Mouse (Mus musculus) erythroblast, embryonic 14.5 days (primary cell): ENCODE data around the gene Anxa6.

ENCODE experiments used
- GATA1 ChIP-seq: IDR thresholded peaks from 2 replicates; pipeline ENCODE4 v1.6.1; 2012; ENCODE audit warnings: low read length, inconsistent platforms, mixed read lengths
- TAL1 ChIP-seq: IDR thresholded peaks from 3 replicates; pipeline ENCODE4 v1.6.1; 2012; ENCODE audit warnings: low read length, inconsistent platforms, mixed read lengths

DNA sequence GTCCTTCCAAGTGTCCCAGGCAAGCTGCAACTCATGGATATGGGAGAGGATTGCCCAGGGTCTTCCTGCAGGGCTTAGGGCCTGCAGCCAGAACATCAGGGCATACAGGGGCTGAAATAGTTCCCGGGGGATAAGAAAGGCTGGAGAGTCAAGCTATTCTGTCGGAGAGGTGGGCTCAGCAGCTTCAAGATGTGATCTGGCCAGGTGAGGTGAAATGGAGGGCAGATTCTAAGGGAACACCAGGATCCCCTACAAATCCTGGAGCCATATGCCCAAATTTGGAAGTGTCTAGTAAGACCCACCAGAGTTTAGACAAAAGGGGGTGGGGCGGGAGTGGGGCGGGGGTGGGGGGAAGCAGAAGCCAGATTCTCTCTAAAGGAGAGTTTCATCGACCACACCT is 959 bp downstream of the Anxa6 start:
- TF ChIP-seq TAL1 (no peak), GATA1 (no peak)
